Mouse (Mus musculus): Measurements from ENCODE around the gene Gnb3. TPM values are rescaled to one million over a fixed set of nuclear protein-coding genes. Genes with fewer than 3 reads are reported as not detected.
A peak's percentile ranks its signal among the peaks of the same experiment; 100 is the strongest.
"Not testable (repeated sequence)": the region's sequence is repeated elsewhere in the genome, so short reads cannot be mapped to it uniquely, and the experiment has no call there.

Gene Gnb3
- polyA plus RNA-seq, 1 experiment, result 3.3 TPM

- H3K27ac ChIP-seq (ENCODE audit: control insufficient read depth, insufficient read depth, low read depth, low read length, poor library complexity), result no peak overlapping the region
- H3K4me1 ChIP-seq (ENCODE audit: control insufficient read depth, insufficient read depth, low read length), result peaks cover 5% of the 10 kb centered on the region
- no peak for TF ChIP-seq POLR2A (IDR thresholded peaks at IDR 0.05; ENCODE audit: borderline replicate concordance, control insufficient read depth, low read depth, low read length)
- no peak for TF ChIP-seq CTCF (IDR thresholded peaks at IDR 0.05; ENCODE audit: control insufficient read depth, insufficient read depth, low read length)
- WGBS, result 76% methylated on average over 9 of the region's 9 CpGs
- no peak overlapping the region for H3K4me3 ChIP-seq (replicated peaks; ENCODE audit: control insufficient read depth, low read depth, low read length)
Observed at GRCm38 (mm10) chr6:124814858-124815774, 25.0 kb downstream of the Gnb3 start.

GRCm38 (mm10) chr6:124814448-124814847 is 25.6 kb downstream of the Gnb3 start:
- WGBS, result 25% methylated on average over 8 of the region's 8 CpGs
- Histone ChIP-seq H3K4me1 (ENCODE audit: control insufficient read depth, insufficient read depth, low read length) (peaks cover 9% of the 10 kb centered on the region), H3K4me3 (replicated peaks; ENCODE audit: control insufficient read depth, low read depth, low read length) (no peak overlapping the region), H3K27ac (ENCODE audit: control insufficient read depth, insufficient read depth, low read depth, low read length, poor library complexity) (peak overlapping the region; percentile 19; the same call in 1 of the 2 replicates)
- no peak for TF ChIP-seq CTCF (IDR thresholded peaks at IDR 0.05; ENCODE audit: control insufficient read depth, insufficient read depth, low read length)
- TF ChIP-seq POLR2A (IDR thresholded peaks at IDR 0.05; ENCODE audit: borderline replicate concordance, control insufficient read depth, low read depth, low read length), result no peak

GRCm38 (mm10) chr6:124813933-124814332 is 26.1 kb downstream of the Gnb3 start, which contains the start of gene Tpi1:
Tpi1 (minus strand) TSS chr6:124814296.
- WGBS, result under 1% methylated on average over 22 of the region's 22 CpGs
- Histone ChIP-seq H3K4me1 (ENCODE audit: control insufficient read depth, insufficient read depth, low read length) (peaks cover 9% of the 10 kb centered on the region), H3K27ac (ENCODE audit: control insufficient read depth, insufficient read depth, low read depth, low read length, poor library complexity) (peak within 1 kb of the TSS; percentile 19), H3K4me3 (replicated peaks; ENCODE audit: control insufficient read depth, low read depth, low read length) (peak within 1 kb of the TSS; percentile 86)
- TF ChIP-seq CTCF (IDR thresholded peaks at IDR 0.05; ENCODE audit: control insufficient read depth, insufficient read depth, low read length), result 0 out of 2 replicates have a peak, but pooled peaks have one; percentile 6
- TF ChIP-seq POLR2A (IDR thresholded peaks at IDR 0.05; ENCODE audit: borderline replicate concordance, control insufficient read depth, low read depth, low read length), result peak; percentile 70

GRCm38 (mm10) chr6:124813496-124813895 is 26.6 kb downstream of the Gnb3 start:
- Histone ChIP-seq H3K4me1 (ENCODE audit: control insufficient read depth, insufficient read depth, low read length) (peaks cover 6% of the 10 kb centered on the region), H3K27ac (ENCODE audit: control insufficient read depth, insufficient read depth, low read depth, low read length, poor library complexity) (peak overlapping the region; percentile 2), H3K4me3 (replicated peaks; ENCODE audit: control insufficient read depth, low read depth, low read length) (peak overlapping the region; percentile 86)
- TF ChIP-seq CTCF (IDR thresholded peaks at IDR 0.05; ENCODE audit: control insufficient read depth, insufficient read depth, low read length), result no peak
- TF ChIP-seq POLR2A (IDR thresholded peaks at IDR 0.05; ENCODE audit: borderline replicate concordance, control insufficient read depth, low read depth, low read length), result peak; percentile 58; the same call in 1 of the 2 replicates
- 0% methylated on average over 18 of the region's 18 CpGs for WGBS

GRCm38 (mm10) chr6:124812848-124813247 is 27.2 kb downstream of the Gnb3 start:
- 43% methylated on average over 9 of the region's 9 CpGs for WGBS
- H3K4me3 ChIP-seq (replicated peaks; ENCODE audit: control insufficient read depth, low read depth, low read length), result no peak overlapping the region
- H3K4me1 ChIP-seq (ENCODE audit: control insufficient read depth, insufficient read depth, low read length), result peaks cover 7% of the 10 kb centered on the region
- no peak for TF ChIP-seq POLR2A (IDR thresholded peaks at IDR 0.05; ENCODE audit: borderline replicate concordance, control insufficient read depth, low read depth, low read length)
- no peak for TF ChIP-seq CTCF (IDR thresholded peaks at IDR 0.05; ENCODE audit: control insufficient read depth, insufficient read depth, low read length)
- no peak overlapping the region for H3K27ac ChIP-seq (ENCODE audit: control insufficient read depth, insufficient read depth, low read depth, low read length, poor library complexity)

- TF ChIP-seq CTCF (IDR thresholded peaks at IDR 0.05; ENCODE audit: control insufficient read depth, insufficient read depth, low read length) (no peak), POLR2A (IDR thresholded peaks at IDR 0.05; ENCODE audit: borderline replicate concordance, control insufficient read depth, low read depth, low read length) (no peak)
- H3K27ac ChIP-seq (ENCODE audit: control insufficient read depth, insufficient read depth, low read depth, low read length, poor library complexity), result no peak overlapping the region
- H3K4me3 ChIP-seq (replicated peaks; ENCODE audit: control insufficient read depth, low read depth, low read length), result no peak overlapping the region
- peaks cover 7% of the 10 kb centered on the region for H3K4me1 ChIP-seq (ENCODE audit: control insufficient read depth, insufficient read depth, low read length)
- WGBS, result 88% methylated on average over 24 of the region's 24 CpGs
Observed at GRCm38 (mm10) chr6:124811701-124812560, 28.1 kb downstream of the Gnb3 start.

GRCm38 (mm10) chr6:124811403-124811665 is 28.7 kb downstream of the Gnb3 start:
- peaks cover 7% of the 10 kb centered on the region for H3K4me1 ChIP-seq (ENCODE audit: control insufficient read depth, insufficient read depth, low read length)
- TF ChIP-seq CTCF (IDR thresholded peaks at IDR 0.05; ENCODE audit: control insufficient read depth, insufficient read depth, low read length) (no peak), POLR2A (IDR thresholded peaks at IDR 0.05; ENCODE audit: borderline replicate concordance, control insufficient read depth, low read depth, low read length) (no peak)
- WGBS, result 72% methylated on average over 4 of the region's 4 CpGs
- no peak overlapping the region for H3K27ac ChIP-seq (ENCODE audit: control insufficient read depth, insufficient read depth, low read depth, low read length, poor library complexity)
- no peak overlapping the region for H3K4me3 ChIP-seq (replicated peaks; ENCODE audit: control insufficient read depth, low read depth, low read length)

- H3K4me1 ChIP-seq (ENCODE audit: control insufficient read depth, insufficient read depth, low read length); H3K4me3 ChIP-seq (replicated peaks; ENCODE audit: control insufficient read depth, low read depth, low read length); H3K27ac ChIP-seq (ENCODE audit: control insufficient read depth, insufficient read depth, low read depth, low read length, poor library complexity): not testable (repeated sequence)
- WGBS, result 69% methylated on average over 11 of the region's 11 CpGs
Observed at GRCm38 (mm10) chr6:124810566-124811402, 29.3 kb downstream of the Gnb3 start.

All from bone marrow, adult 2 months (tissue).